Mouse (Mus musculus) adrenal gland, postnatal 25 days (tissue): ENCODE data around the gene Gm49333. TPM values are rescaled to one million over a fixed set of nuclear protein-coding genes. Genes with fewer than 3 reads are reported as not detected.
"Not testable (repeated sequence)": the region's sequence is repeated elsewhere in the genome, so short reads cannot be mapped to it uniquely, and the experiment has no call there.

Experiments used
- DNase-seq: peaks from one replicate; pipeline ENCODE4 v3.0.0; 2021; ENCODE audit warnings: mixed read lengths
- total RNA-seq: library from RNA; stranded (reverse); gene quantifications from 2 replicates; pipeline ENCODE4 v1.2.3, GENCODE M21; 2021

Gm49333 gene
- total RNA-seq, 1 experiment from 2014 or later: not detected

GRCm38 (mm10) chr16:20623211-20623610 lies 11.8 kb downstream of the Gm49333 start:
- DNase-seq: no peak

- no peak for DNase-seq
Measured at GRCm38 (mm10) chr16:20628871-20629391, 17.5 kb downstream of the Gm49333 start.

GRCm38 (mm10) chr16:20629731-20630634 lies 18.6 kb downstream of the Gm49333 start, which contains the start of gene Ece2:
Ece2 (plus strand) TSS chr16:20629828.
- peak; percentile 48 for DNase-seq

- no peak for DNase-seq
Measured at GRCm38 (mm10) chr16:20637410-20637809, 26.0 kb downstream of the Gm49333 start.

- no peak for DNase-seq
Measured at GRCm38 (mm10) chr16:20638367-20638766, 27.0 kb downstream of the Gm49333 start.

GRCm38 (mm10) chr16:20642161-20642560 lies 30.8 kb downstream of the Gm49333 start:
- peak; percentile 78 for DNase-seq

GRCm38 (mm10) chr16:20643911-20644310 lies 32.5 kb downstream of the Gm49333 start:
- DNase-seq: peak; percentile 42

- DNase-seq: peak; percentile 97
Measured at GRCm38 (mm10) chr16:20651076-20651946, 39.9 kb downstream of the Gm49333 start, which contains the start of gene Psmd2. Psmd2 (plus strand) TSS chr16:20651652.

- no peak for DNase-seq
Measured at GRCm38 (mm10) chr16:20651947-20652310, 40.5 kb downstream of the Gm49333 start.

- no peak for DNase-seq
Measured at GRCm38 (mm10) chr16:20653315-20653714, 41.9 kb downstream of the Gm49333 start.

- no peak for DNase-seq
Measured at GRCm38 (mm10) chr16:20657661-20658060, 46.3 kb downstream of the Gm49333 start.

- DNase-seq: not testable (repeated sequence)
Measured at GRCm38 (mm10) chr16:20668013-20668412, 56.6 kb downstream of the Gm49333 start, which contains the start of gene Eif4g1. Eif4g1 (plus strand) TSS chr16:20668313.

GRCm38 (mm10) chr16:20670291-20670690 lies 58.9 kb downstream of the Gm49333 start:
- DNase-seq: no peak

- DNase-seq: no peak
Measured at GRCm38 (mm10) chr16:20671886-20672285, 60.5 kb downstream of the Gm49333 start.

- DNase-seq: peak; percentile 96
Measured at GRCm38 (mm10) chr16:20672500-20672902, 61.1 kb downstream of the Gm49333 start.

- peak; percentile 70 for DNase-seq
Measured at GRCm38 (mm10) chr16:20672965-20673705, 61.7 kb downstream of the Gm49333 start.

GRCm38 (mm10) chr16:20673706-20674303 lies 62.4 kb downstream of the Gm49333 start:
- peak; percentile 33 for DNase-seq

- DNase-seq: no peak
Measured at GRCm38 (mm10) chr16:20675213-20675612, 63.8 kb downstream of the Gm49333 start.

- DNase-seq: no peak
Measured at GRCm38 (mm10) chr16:20676702-20677101, 65.3 kb downstream of the Gm49333 start.

GRCm38 (mm10) chr16:20677380-20677779 lies 66.0 kb downstream of the Gm49333 start:
- no peak for DNase-seq

- peak; percentile 96 for DNase-seq
Measured at GRCm38 (mm10) chr16:20677974-20678675, 66.7 kb downstream of the Gm49333 start.
